Mouse (Mus musculus) midbrain, postnatal 0 days (tissue): Measurements from ENCODE around the gene Naa25. TPM values are rescaled to one million over a fixed set of nuclear protein-coding genes. Genes with fewer than 3 reads are reported as not detected.

Source experiments
- ATAC-seq: fragments of 200-750 bp; cut with Nextera tagmentation; 2 replicates; pipeline ENCODE4 v1.8.0; 2017; ENCODE audit warnings: moderate number of reproducible peaks, mild to moderate bottlenecking, moderate TSS enrichment, moderate library complexity; ENCODE audit not compliant: low FRiP score
- DNase-seq: peaks from one replicate; pipeline ENCODE4 v3.0.0-alpha.2; 2015; ENCODE audit warnings: low spot score
- H3K27ac ChIP-seq: fragments of 300-500 bp; sonication (generic); 2 replicates; pipeline ENCODE4 v1.5.1; 2014; ENCODE audit warnings: low read depth, mild to moderate bottlenecking, low read length, mixed read lengths
- H3K27me3 ChIP-seq: fragments of 300-500 bp; sonication (generic); 2 replicates; pipeline ENCODE4 v1.6.1; 2014; ENCODE audit warnings: low read length, control low read depth, mixed read lengths; ENCODE audit not compliant: insufficient read depth
- H3K36me3 ChIP-seq: fragments of 300-500 bp; sonication (generic); 2 replicates; pipeline ENCODE4 v1.6.1; 2014; ENCODE audit warnings: low read length, control low read depth, mixed read lengths; ENCODE audit not compliant: insufficient read depth
- H3K4me1 ChIP-seq: fragments of 300-500 bp; sonication (generic); 2 replicates; pipeline ENCODE4 v1.6.1; 2014; ENCODE audit warnings: mild to moderate bottlenecking, control low read depth, antibody characterized with exemption, low read length, mixed read lengths; ENCODE audit not compliant: insufficient read depth
- H3K4me2 ChIP-seq: fragments of 300-500 bp; sonication (generic); 2 replicates; pipeline ENCODE4 v1.6.1; 2014; ENCODE audit warnings: low read depth, mild to moderate bottlenecking, low read length, mixed read lengths; ENCODE audit not compliant: poor library complexity, severe bottlenecking
- H3K4me3 ChIP-seq: fragments of 300-500 bp; sonication (generic); 2 replicates; pipeline ENCODE4 v1.5.1; 2014; ENCODE audit warnings: low read depth, mild to moderate bottlenecking, low read length, moderate library complexity
- H3K9ac ChIP-seq: fragments of 300-500 bp; sonication (generic); replicated peaks from 2 replicates; pipeline ENCODE4 v1.6.1; 2014; ENCODE audit warnings: mild to moderate bottlenecking, low read length, moderate library complexity, mixed read lengths; ENCODE audit not compliant: poor library complexity, severe bottlenecking
- H3K9me3 ChIP-seq: fragments of 300-500 bp; sonication (generic); 2 replicates; pipeline ENCODE4 v1.6.1; 2016; ENCODE audit warnings: low read length, control low read depth
- CTCF ChIP-seq: IDR thresholded peaks from 2 replicates; pipeline ENCODE4 v1.5.1; 2016; ENCODE audit warnings: antibody characterized with exemption, mild to moderate bottlenecking
- WGBS: fragments of 180-500 bp; shearing (Covaris S2); extraction: QIAGEN DNeasy Blood & Tissue Kit; methylation state at CpG from one replicate; pipeline ENCODE4 v1.1.7; 2014; 5-methylcytosine and 5-hydroxymethylcytosine counted together
- polyA plus RNA-seq: library from polyadenylated mRNA; unstranded; fragments of >200 nt; fragmentation: Nextera tagmentation; extraction: Ambion mirVana; gene quantifications from 2 replicates; pipeline ENCODE4 v1.2.1, GENCODE M21; 2015
- total RNA-seq: library from RNA; depleted of rRNA; stranded (reverse); fragments of >200 nt; gene quantifications from 2 replicates; pipeline ENCODE4 v1.2.3, GENCODE M21; 2014

The Naa25 gene
- total and polyA plus RNA-seq, 2 experiments from 2014 or later, result 37.8 to 45.1 TPM

- DNase-seq (peak; percentile 38), ATAC-seq (no peak)
- peaks cover 2% of the 10 kb centered on the region; the same call in 1 of the 2 replicates for H3K4me1 ChIP-seq
- no peak for TF ChIP-seq CTCF
- no peaks in the 10 kb centered on the region for H3K27me3 ChIP-seq
- no peaks in the 10 kb centered on the region for H3K9me3 ChIP-seq
- H3K9ac ChIP-seq, result peak within 1 kb of the TSS; percentile 94
- under 1% methylated on average over 17 of the region's 17 CpGs for WGBS
- H3K4me2 ChIP-seq, result peak within 1 kb of the TSS; percentile 75
- peak within 1 kb of the TSS; percentile 98 for H3K27ac ChIP-seq
- peaks cover 22% of the 10 kb centered on the region for H3K36me3 ChIP-seq
- H3K4me3 ChIP-seq, result peak within 1 kb of the TSS; percentile 88
These were observed 53.9 kb downstream of the Naa25 start, which contains the start of gene Tmem116 for GRCm38 (mm10) chr5:121451644-121452025. TSS of gene Tmem116 (plus strand) at chr5:121451893.

GRCm38 (mm10) chr5:121452026-121452869 lies 54.5 kb downstream of the Naa25 start, which contains the start of gene Erp29:
TSS of gene Erp29 (minus strand) at chr5:121452506.
- DNase-seq, result peak; percentile 96
- peak; percentile 52 for TF ChIP-seq CTCF
- Histone ChIP-seq H3K4me1 (peaks cover 2% of the 10 kb centered on the region; the same call in 1 of the 2 replicates), H3K36me3 (peaks cover 16% of the 10 kb centered on the region), H3K4me3 (peak within 1 kb of the TSS; percentile 88), H3K9me3 (no peaks in the 10 kb centered on the region), H3K9ac (peak within 1 kb of the TSS; percentile 94), H3K27ac (peak within 1 kb of the TSS; percentile 98), H3K27me3 (no peaks in the 10 kb centered on the region), H3K4me2 (peak within 1 kb of the TSS; percentile 75)
- WGBS, result 0% methylated on average over 65 of the region's 97 CpGs
- ATAC-seq, result peak; percentile 91

GRCm38 (mm10) chr5:121452906-121453305 lies 55.2 kb downstream of the Naa25 start:
- peak; percentile 36 for ATAC-seq

GRCm38 (mm10) chr5:121453743-121454502 lies 56.2 kb downstream of the Naa25 start:
- ATAC-seq (no peak), DNase-seq (no peak)
- Histone ChIP-seq H3K27me3 (no peaks in the 10 kb centered on the region), H3K36me3 (peaks cover 7% of the 10 kb centered on the region; the same call in 1 of the 2 replicates), H3K4me2 (no peak overlapping the region), H3K9ac (no peak overlapping the region), H3K27ac (no peak overlapping the region), H3K4me1 (peaks cover 2% of the 10 kb centered on the region; the same call in 1 of the 2 replicates), H3K9me3 (no peaks in the 10 kb centered on the region), H3K4me3 (no peak overlapping the region)
- 93% methylated on average over 13 of the region's 13 CpGs for WGBS
- no peak for TF ChIP-seq CTCF

More at GRCm38 (mm10) chr5:121452906-121453305, 55.2 kb downstream of the Naa25 start:
- Histone ChIP-seq H3K4me3 (peak overlapping the region; percentile 88), H3K9me3 (no peaks in the 10 kb centered on the region), H3K27ac (peak overlapping the region; percentile 98), H3K4me2 (peak overlapping the region; percentile 71), H3K9ac (peak overlapping the region; percentile 94), H3K27me3 (no peaks in the 10 kb centered on the region), H3K4me1 (peaks cover 2% of the 10 kb centered on the region; the same call in 1 of the 2 replicates), H3K36me3 (peaks cover 14% of the 10 kb centered on the region)
- no peak for TF ChIP-seq CTCF
- DNase-seq, result peak; percentile 38
- 7% methylated on average over 9 of the region's 9 CpGs for WGBS

- DNase-seq (no peak), ATAC-seq (no peak)
- no peak for TF ChIP-seq CTCF
- Histone ChIP-seq H3K9ac (no peak overlapping the region), H3K4me3 (no peak overlapping the region), H3K36me3 (peaks cover 3% of the 10 kb centered on the region; the same call in 1 of the 2 replicates), H3K27me3 (no peaks in the 10 kb centered on the region), H3K27ac (no peak overlapping the region), H3K4me2 (no peak overlapping the region), H3K9me3 (no peaks in the 10 kb centered on the region), H3K4me1 (peaks cover 2% of the 10 kb centered on the region; the same call in 1 of the 2 replicates)
- WGBS, result 90% methylated on average over 3 of the region's 3 CpGs
These were observed 56.7 kb downstream of the Naa25 start for GRCm38 (mm10) chr5:121454503-121454782.
